Mouse (Mus musculus): ENCODE measurements around the gene Myod1. TPM values are rescaled to one million over a fixed set of nuclear protein-coding genes. Genes with fewer than 3 reads are reported as not detected.

Myod1 gene
- polyA plus RNA-seq, 2 experiments = 0.02 TPM; not detected in 1

GRCm38 (mm10) chr7:46410727-46411126 lies 34.5 kb downstream of the Myod1 start:
- 67% methylated on average over 6 of the region's 6 CpGs for WGBS (ENCODE audit: insufficient replicate concordance)

GRCm38 (mm10) chr7:46412823-46413222 lies 36.5 kb downstream of the Myod1 start:
- no peak overlapping the region for H3K4me2 ChIP-seq (ENCODE audit: low read depth)
- no peak for ATAC-seq (ENCODE audit: insufficient read depth)
- no peak for TF ChIP-seq EP300 (IDR thresholded peaks at IDR 0.05; ENCODE audit: low read depth)
- TF ChIP-seq CTCF (IDR thresholded peaks at IDR 0.05; ENCODE audit: low read depth) = no peak
- no peaks in the 10 kb centered on the region for H3K4me1 ChIP-seq (replicated peaks; ENCODE audit: control insufficient read depth in 2 of 2, insufficient read depth in 2 of 2, low read length in 1 of 2)
- WGBS (ENCODE audit: insufficient replicate concordance) = 62% methylated on average over 5 of the region's 5 CpGs
- H3K4me3 ChIP-seq (ENCODE audit: insufficient read depth in 1 of 2, low read depth in 2 of 2, low read length in 2 of 2) = no peak overlapping the region
- H3K27me3 ChIP-seq (ENCODE audit: control insufficient read depth, insufficient read depth, low read length) = no peaks in the 10 kb centered on the region
- H3K27ac ChIP-seq = no peak overlapping the region
- H3K9me3 ChIP-seq (ENCODE audit: control insufficient read depth, low read length) = no peaks in the 10 kb centered on the region
- no peaks in the 10 kb centered on the region for H3K36me3 ChIP-seq (replicated peaks; ENCODE audit: control insufficient read depth, insufficient read depth, low read depth)
- DNase-seq (ENCODE audit: low read depth in 3 of 3, low spot score in 3 of 3) = no peak
- no peak overlapping the region for H3K9ac ChIP-seq (replicated peaks)

More at GRCm38 (mm10) chr7:46410727-46411126, 34.5 kb downstream of the Myod1 start:
- no peak for DNase-seq (ENCODE audit: low read depth in 3 of 3, low spot score in 3 of 3)
- no peak for ATAC-seq (ENCODE audit: insufficient read depth)
- H3K27me3 ChIP-seq (ENCODE audit: control insufficient read depth, insufficient read depth, low read length) = no peaks in the 10 kb centered on the region
- H3K36me3 ChIP-seq (replicated peaks; ENCODE audit: control insufficient read depth, insufficient read depth, low read depth) = no peaks in the 10 kb centered on the region
- H3K4me1 ChIP-seq (replicated peaks; ENCODE audit: control insufficient read depth in 2 of 2, insufficient read depth in 2 of 2, low read length in 1 of 2) = no peaks in the 10 kb centered on the region
- H3K27ac ChIP-seq = no peak overlapping the region
- no peak overlapping the region for H3K9ac ChIP-seq (replicated peaks)
- no peak overlapping the region for H3K4me2 ChIP-seq (ENCODE audit: low read depth)
- no peak overlapping the region for H3K4me3 ChIP-seq (ENCODE audit: insufficient read depth in 1 of 2, low read depth in 2 of 2, low read length in 2 of 2)
- no peaks in the 10 kb centered on the region for H3K9me3 ChIP-seq (ENCODE audit: control insufficient read depth, low read length)
- TF ChIP-seq CTCF (IDR thresholded peaks at IDR 0.05; ENCODE audit: low read depth) (no peak), EP300 (IDR thresholded peaks at IDR 0.05; ENCODE audit: low read depth) (no peak)

DNA sequence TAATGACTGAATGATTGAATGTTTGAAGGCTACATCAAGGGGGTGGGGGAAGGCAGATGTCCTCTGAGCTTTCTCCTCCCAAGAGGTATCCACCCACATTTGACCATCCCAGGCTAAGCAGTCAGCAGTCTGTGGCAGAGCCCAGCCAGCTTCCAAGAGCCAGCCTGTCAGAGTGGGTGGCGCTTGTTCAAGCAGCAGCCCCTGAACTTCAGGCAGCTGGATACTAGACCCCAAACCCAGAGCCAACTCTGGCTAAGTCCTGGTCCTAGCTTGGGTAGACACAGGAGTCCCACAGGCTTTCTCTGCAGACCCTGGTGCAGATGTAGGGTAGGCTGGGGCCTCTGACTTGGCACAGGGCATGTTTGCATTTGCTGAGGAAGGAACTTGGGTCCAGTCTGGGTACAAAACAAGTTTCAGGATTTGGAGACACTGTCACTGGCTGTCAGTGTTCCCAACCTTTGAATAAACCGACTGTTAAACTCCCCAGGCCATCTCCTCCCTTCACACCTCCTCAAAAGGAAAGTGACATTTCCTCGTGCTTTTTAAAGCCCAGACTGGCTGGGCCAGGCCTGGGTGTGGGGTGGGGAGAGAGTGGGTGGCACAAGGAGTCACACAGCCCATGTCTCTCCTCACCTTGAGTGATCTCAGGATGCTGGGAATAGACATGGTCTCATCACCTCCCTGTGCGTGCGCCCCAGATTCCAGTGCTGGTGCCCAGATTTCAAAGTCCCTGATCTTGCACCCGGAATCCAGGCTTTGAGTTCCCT lies 37.9 kb downstream of the Myod1 start:
- 54% methylated on average over 6 of the region's 6 CpGs for WGBS (ENCODE audit: insufficient replicate concordance)
- H3K27ac ChIP-seq = no peak overlapping the region
- no peak for ATAC-seq (ENCODE audit: insufficient read depth)
- H3K36me3 ChIP-seq (replicated peaks; ENCODE audit: control insufficient read depth, insufficient read depth, low read depth) = no peaks in the 10 kb centered on the region
- no peak overlapping the region for H3K9ac ChIP-seq (replicated peaks)
- TF ChIP-seq CTCF (IDR thresholded peaks at IDR 0.05; ENCODE audit: low read depth) (no peak), EP300 (IDR thresholded peaks at IDR 0.05; ENCODE audit: low read depth) (no peak)
- no peaks in the 10 kb centered on the region for H3K9me3 ChIP-seq (ENCODE audit: control insufficient read depth, low read length)
- H3K27me3 ChIP-seq (ENCODE audit: control insufficient read depth, insufficient read depth, low read length) = no peaks in the 10 kb centered on the region
- no peak overlapping the region for H3K4me3 ChIP-seq (ENCODE audit: insufficient read depth in 1 of 2, low read depth in 2 of 2, low read length in 2 of 2)
- DNase-seq (ENCODE audit: low read depth in 3 of 3, low spot score in 3 of 3) = no peak
- H3K4me2 ChIP-seq (ENCODE audit: low read depth) = no peak overlapping the region
- no peaks in the 10 kb centered on the region for H3K4me1 ChIP-seq (replicated peaks; ENCODE audit: control insufficient read depth in 2 of 2, insufficient read depth in 2 of 2, low read length in 1 of 2)

DNA sequence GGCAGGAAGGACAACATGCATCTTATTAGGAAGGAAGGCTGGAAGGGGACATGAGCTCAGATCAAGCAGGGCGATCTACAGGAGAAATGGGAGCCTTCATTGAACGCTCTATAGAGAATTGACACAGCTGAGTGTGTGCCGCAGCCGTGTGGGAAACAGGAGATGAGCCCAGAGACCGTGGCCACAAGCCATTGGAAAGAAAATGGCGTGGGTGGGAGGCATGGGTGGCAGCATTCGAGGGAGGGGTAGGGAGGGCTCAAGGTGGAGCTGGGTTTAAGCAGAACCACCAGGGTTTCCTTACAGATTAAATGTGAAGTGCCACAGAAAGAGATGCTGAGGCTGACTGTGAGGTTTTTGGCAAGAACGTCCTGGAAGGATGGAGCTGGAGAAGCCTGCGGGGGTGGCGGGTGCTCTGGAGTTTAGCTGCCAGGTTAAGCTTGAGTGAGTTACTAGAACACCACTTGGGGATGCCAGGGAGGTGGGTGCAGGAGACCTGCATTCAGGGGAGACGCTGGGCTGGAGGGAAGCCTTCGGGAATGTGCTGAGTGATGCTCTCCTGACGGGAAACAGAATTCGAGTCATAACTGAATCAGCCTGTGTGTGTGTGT lies 39.6 kb downstream of the Myod1 start:
- no peak overlapping the region for H3K4me3 ChIP-seq (ENCODE audit: insufficient read depth in 1 of 2, low read depth in 2 of 2, low read length in 2 of 2)
- H3K4me2 ChIP-seq (ENCODE audit: low read depth) = no peak overlapping the region
- no peaks in the 10 kb centered on the region for H3K4me1 ChIP-seq (replicated peaks; ENCODE audit: control insufficient read depth in 2 of 2, insufficient read depth in 2 of 2, low read length in 1 of 2)
- DNase-seq (ENCODE audit: low read depth in 3 of 3, low spot score in 3 of 3) = no peak
- H3K27ac ChIP-seq = no peak overlapping the region
- H3K27me3 ChIP-seq (ENCODE audit: control insufficient read depth, insufficient read depth, low read length) = no peaks in the 10 kb centered on the region
- WGBS (ENCODE audit: insufficient replicate concordance) = 58% methylated on average over 14 of the region's 14 CpGs
- H3K9ac ChIP-seq (replicated peaks) = no peak overlapping the region
- no peak for ATAC-seq (ENCODE audit: insufficient read depth)
- H3K9me3 ChIP-seq (ENCODE audit: control insufficient read depth, low read length) = no peaks in the 10 kb centered on the region
- no peaks in the 10 kb centered on the region for H3K36me3 ChIP-seq (replicated peaks; ENCODE audit: control insufficient read depth, insufficient read depth, low read depth)
- TF ChIP-seq EP300 (IDR thresholded peaks at IDR 0.05; ENCODE audit: low read depth) (no peak), CTCF (IDR thresholded peaks at IDR 0.05; ENCODE audit: low read depth) (no peak)

- Histone ChIP-seq H3K27ac (no peak overlapping the region), H3K9ac (replicated peaks) (no peak overlapping the region), H3K4me2 (ENCODE audit: low read depth) (no peak overlapping the region), H3K27me3 (ENCODE audit: control insufficient read depth, insufficient read depth, low read length) (no peaks in the 10 kb centered on the region), H3K4me1 (replicated peaks; ENCODE audit: control insufficient read depth in 2 of 2, insufficient read depth in 2 of 2, low read length in 1 of 2) (no peaks in the 10 kb centered on the region), H3K36me3 (replicated peaks; ENCODE audit: control insufficient read depth, insufficient read depth, low read depth) (no peaks in the 10 kb centered on the region), H3K4me3 (ENCODE audit: insufficient read depth in 1 of 2, low read depth in 2 of 2, low read length in 2 of 2) (no peak overlapping the region), H3K9me3 (ENCODE audit: control insufficient read depth, low read length) (no peaks in the 10 kb centered on the region)
- no peak for ATAC-seq (ENCODE audit: insufficient read depth)
- WGBS (ENCODE audit: insufficient replicate concordance) = 51% methylated on average over 7 of the region's 7 CpGs
- DNase-seq (ENCODE audit: low read depth in 3 of 3, low spot score in 3 of 3) = no peak
- TF ChIP-seq CTCF (IDR thresholded peaks at IDR 0.05; ENCODE audit: low read depth) (no peak), EP300 (IDR thresholded peaks at IDR 0.05; ENCODE audit: low read depth) (no peak)
Measured at GRCm38 (mm10) chr7:46417467-46417866, 41.2 kb downstream of the Myod1 start.
